Mouse (Mus musculus) CH12.LX (cell line): ENCODE measurements at regions not wholly inside any gene's neighbourhood (a gene's known extent, or its start where the extent isn't known, plus 50 kb on each side); places are given as distances from the start of the nearest gene placed in this dataset.

Experiments
- ETS1 ChIP-seq: conservative IDR thresholded peaks from 2 replicates; pipeline ENCODE4 v1.6.1; 2012; ENCODE audit warnings: low read depth, mild to moderate bottlenecking, inconsistent platforms, low read length, improper control_type of control experiment, moderate library complexity
- HCFC1 ChIP-seq: IDR thresholded peaks from 2 replicates; pipeline ENCODE4 v1.6.1; 2012; ENCODE audit warnings: low read depth, mild to moderate bottlenecking, inconsistent platforms, low read length, improper control_type of control experiment
- JUND ChIP-seq: conservative IDR thresholded peaks from 2 replicates; pipeline ENCODE4 v1.6.1; 2011; ENCODE audit warnings: low read depth, low read length, improper control_type of control experiment
- USF1 ChIP-seq: IDR thresholded peaks from 2 replicates; pipeline ENCODE4 v1.6.1; 2014; ENCODE audit warnings: low read depth, mild to moderate bottlenecking, inconsistent platforms, low read length, improper control_type of control experiment

DNA sequence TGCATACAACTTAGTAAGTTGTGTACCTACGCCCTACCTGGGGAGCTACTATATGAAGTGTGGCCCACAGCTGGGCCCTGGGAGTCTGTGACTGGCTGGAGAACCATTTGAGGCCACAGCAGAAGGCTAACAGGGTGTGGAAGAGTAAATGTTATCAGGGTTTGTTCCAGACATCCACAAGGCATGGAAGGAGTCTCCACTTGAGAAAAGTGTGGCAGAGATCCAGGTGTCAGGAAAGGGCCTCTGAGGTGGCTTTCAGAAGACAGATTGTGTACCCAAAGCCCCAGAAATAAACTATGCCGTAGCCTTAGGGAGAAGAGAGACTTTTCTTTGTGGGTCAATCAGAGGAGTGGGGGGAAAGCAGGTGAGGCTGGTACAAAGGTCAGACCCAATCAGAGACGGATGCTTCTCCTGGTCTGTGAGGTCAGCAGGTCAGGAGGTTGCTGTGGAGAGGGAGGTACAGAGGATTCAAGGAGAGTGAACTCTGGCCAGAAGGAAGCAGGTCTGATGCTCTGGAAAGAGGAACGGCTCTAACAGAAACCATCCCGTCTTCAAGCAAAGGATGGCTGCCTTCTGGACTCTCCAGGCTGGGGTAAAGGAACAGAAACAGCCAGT, 93.9 kb upstream of the Ercc6l2 start:
- TF ChIP-seq HCFC1 (no peak), JUND (no peak), ETS1 (no peak), USF1 (no peak)
